Mouse (Mus musculus) megakaryocyte, embryonic 14.5 days (primary cell): ENCODE data around the gene Ube2l6.

Source experiments
- FLI1 ChIP-seq: IDR thresholded peaks from 2 replicates; pipeline ENCODE4 v1.6.1; 2012; ENCODE audit warnings: low read length, inconsistent platforms, mixed read lengths
- GATA1 ChIP-seq: IDR thresholded peaks from 3 replicates; pipeline ENCODE4 v1.6.1; 2012; ENCODE audit warnings: mixed read lengths, low read length, inconsistent platforms, borderline replicate concordance

DNA sequence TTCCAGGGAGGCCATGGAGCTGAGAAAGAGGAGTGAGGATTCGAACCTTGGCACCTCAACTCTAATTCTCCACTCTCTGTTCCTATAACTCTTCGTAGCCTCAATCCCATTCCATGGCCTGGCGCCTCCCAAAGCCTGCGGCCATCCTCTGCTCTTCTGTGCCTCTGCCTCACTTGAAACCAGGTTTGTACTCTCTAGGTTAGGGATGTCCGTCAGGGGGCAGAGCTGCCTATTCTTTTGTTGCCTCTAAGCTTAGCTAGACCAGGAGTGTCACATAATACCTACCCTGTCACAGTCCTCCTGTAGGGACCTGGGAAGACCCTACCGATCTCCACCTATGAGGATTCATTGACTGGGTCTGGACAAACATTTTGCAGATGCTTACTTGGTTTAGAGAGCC, 14.0 kb downstream of the Ube2l6 start:
- TF ChIP-seq GATA1: no peak
- no peak for TF ChIP-seq FLI1
